10 mouse cellular contexts compared by ENCODE assay signal in genomic region chr11:108268421-108269322, GRCm38 (mm10).
DNase-seq lines count a peak whose midpoint lies in the region; ATAC-seq and TF ChIP-seq lines count a peak whose summit lies in the region.
"Had no signal": no experiment of that assay in that cellular context is flagged by ENCODE, and none has a peak within 500 bp of the region (broad histone marks: within the 10 kb centered on the region; RNA-seq: fewer than 3 reads in every experiment).

No protein-coding gene starts in this region.

- no peak for ATAC-seq in heart, embryonic 15.5 days (replicated peaks; ENCODE audit: insufficient number of reproducible peaks, insufficient read depth, low FRiP score, low read depth)
- 0 out of 2 replicates have a peak, but pooled peaks have one; percentile 20 for ATAC-seq in midbrain, embryonic 13.5 days

- H3K27ac ChIP-seq in heart, embryonic 15.5 days = peak overlapping the region; percentile 28; the same call in 1 of the 2 replicates
- H3K27ac ChIP-seq in midbrain, embryonic 13.5 days = peak overlapping the region; percentile 0; the same call in 1 of the 2 replicates
- H3K27ac ChIP-seq: midbrain, embryonic 12.5 days had no signal

- peaks cover 62% of the 10 kb centered on the region for H3K4me1 ChIP-seq in heart, embryonic 15.5 days (replicated peaks)
- H3K4me1 ChIP-seq in midbrain, embryonic 13.5 days (replicated peaks) = peaks cover 38% of the 10 kb centered on the region

- no peak overlapping the region for H3K9ac ChIP-seq in heart, embryonic 15.5 days
- H3K9ac ChIP-seq in midbrain, embryonic 13.5 days (replicated peaks) = no peak overlapping the region
- H3K9ac ChIP-seq: midbrain, embryonic 12.5 days had no signal

- H3K36me3 ChIP-seq in heart, embryonic 15.5 days = no peaks in the 10 kb centered on the region
- H3K36me3 ChIP-seq in midbrain, embryonic 13.5 days = no peaks in the 10 kb centered on the region
- H3K36me3 ChIP-seq: G1E; midbrain, embryonic 12.5 days had no signal

- no peak for TF ChIP-seq POLR2A in brain, embryonic 14.5 days (IDR thresholded peaks at IDR 0.05; ENCODE audit: borderline replicate concordance, extremely low read depth, insufficient read depth, insufficient read length, poor library complexity, severe bottlenecking)

- no peaks in the 10 kb centered on the region for H3K27me3 ChIP-seq in heart, embryonic 15.5 days
- H3K27me3 ChIP-seq in midbrain, embryonic 13.5 days = peaks cover 4% of the 10 kb centered on the region; the same call in 1 of the 2 replicates

- no peak overlapping the region for H3K4me2 ChIP-seq in heart, embryonic 15.5 days
- H3K4me2 ChIP-seq in midbrain, embryonic 13.5 days (replicated peaks) = no peak overlapping the region
- H3K4me2 ChIP-seq: midbrain, embryonic 12.5 days had no signal

- WGBS in heart, embryonic 15.5 days = 71% methylated on average over 12 of the region's 12 CpGs
- WGBS in midbrain, embryonic 13.5 days = 58% methylated on average over 12 of the region's 12 CpGs

- intact Hi-C loops in left cerebral cortex, postnatal 10 days (cut with DNase I) = no loop called here

- TF ChIP-seq CTCF in brain, embryonic 14.5 days (IDR thresholded peaks at IDR 0.05; ENCODE audit: borderline replicate concordance, extremely low read depth, insufficient read depth, insufficient read length) = no peak

- no peak overlapping the region for H3K4me3 ChIP-seq in heart, embryonic 15.5 days
- H3K4me3 ChIP-seq in midbrain, embryonic 13.5 days (replicated peaks) = no peak overlapping the region
- H3K4me3 ChIP-seq: midbrain, embryonic 12.5 days had no signal

- DNase-seq in heart, adult 18-20 months = no peak
- DNase-seq in 3T3-L1 (ENCODE audit: low read depth, low spot score) = peak; percentile 51
- DNase-seq in brain, embryonic 14.5 days (ENCODE audit: low read depth) = peak; percentile 44
- DNase-seq in left cerebral cortex, postnatal 10 days (ENCODE audit: extremely low spot score in 1 of 2, low spot score in 2 of 2) = no peak
- DNase-seq in cerebellum, adult 8-10 months = no peak
- DNase-seq in layer of hippocampus, adult 18-20 months (ENCODE audit: low spot score in 2 of 2) = no peak

- no peaks in the 10 kb centered on the region for H3K9me3 ChIP-seq in heart, embryonic 15.5 days (replicated peaks)
- no peaks in the 10 kb centered on the region for H3K9me3 ChIP-seq in midbrain, embryonic 13.5 days
- H3K9me3 ChIP-seq: midbrain, embryonic 12.5 days had no signal

Comparison
In these comparisons a context has a peak if more than half of its experiments do, and no peak if none do; other contexts are left out.
1. DNase-seq: peak in 3T3-L1 (single experiment) and brain, embryonic 14.5 days (single experiment); none in heart, adult 18-20 months (0 of 2), left cerebral cortex, postnatal 10 days (0 of 2), cerebellum, adult 8-10 months (single experiment) and layer of hippocampus, adult 18-20 months (0 of 2).